Mouse (Mus musculus) neutrophil, adult 59 days (primary cell): ENCODE measurements around the gene 4933415A04Rik. TPM values are rescaled to one million over a fixed set of nuclear protein-coding genes. Genes with fewer than 3 reads are reported as not detected.

ENCODE experiments used
- total RNA-seq, 2 experiments: library from RNA; stranded (reverse); gene quantifications; 1 replicate in 1 of 2; 2 replicates in 1 of 2; pipeline ENCODE4 v1.2.4; 2023

4933415A04Rik gene
- total RNA-seq: not detected

GRCm38 (mm10) chr11:43586324-43587090 is at the start of gene 4933415A04Rik:
Gene 4933415A04Rik, plus strand, starts transcription at chr11:43587040.

GRCm38 (mm10) chr11:43601440-43601839 is 14.6 kb downstream of the 4933415A04Rik start, which contains the start of gene Fabp6:
Gene Fabp6, minus strand, starts transcription at chr11:43601540.

Other genes starting within 250 kb of the 4933415A04Rik start
- gene Pttg1, start 160.8 kb upstream of the 4933415A04Rik start, total RNA-seq: 10 to 100 TPM; 40.2 to 50.8 TPM
- gene Slu7, start 153.3 kb upstream of the 4933415A04Rik start, total RNA-seq: 10 to 100 TPM; 70.7 to 73.0 TPM
- gene C1qtnf2, start 112.8 kb upstream of the 4933415A04Rik start, total RNA-seq: not detected
- gene Ccnjl, start 58.3 kb upstream of the 4933415A04Rik start, total RNA-seq: not detected
- gene Fabp6, start 14.5 kb downstream of the 4933415A04Rik start, total RNA-seq: not detected
- 10 to 100 TPM; 26.1 to 26.8 TPM for gene Pwwp2a, start 95.0 kb downstream of the 4933415A04Rik start, total RNA-seq
- gene Ttc1, start 161.0 kb downstream of the 4933415A04Rik start, total RNA-seq: 10 to 100 TPM; 36.6 to 36.9 TPM